Mouse (Mus musculus): ENCODE data around the gene Spag16. TPM values are rescaled to one million over a fixed set of nuclear protein-coding genes. Genes with fewer than 3 reads are reported as not detected.
"Not testable (repeated sequence)": the region's sequence is repeated elsewhere in the genome, so short reads cannot be mapped to it uniquely, and the experiment has no call there.

Spag16 gene
- polyA plus RNA-seq (2015; fragmentation: Nextera tagmentation; extraction: Ambion mirVana), result 0.17 and 0.19 TPM in 2 replicates

DNA sequence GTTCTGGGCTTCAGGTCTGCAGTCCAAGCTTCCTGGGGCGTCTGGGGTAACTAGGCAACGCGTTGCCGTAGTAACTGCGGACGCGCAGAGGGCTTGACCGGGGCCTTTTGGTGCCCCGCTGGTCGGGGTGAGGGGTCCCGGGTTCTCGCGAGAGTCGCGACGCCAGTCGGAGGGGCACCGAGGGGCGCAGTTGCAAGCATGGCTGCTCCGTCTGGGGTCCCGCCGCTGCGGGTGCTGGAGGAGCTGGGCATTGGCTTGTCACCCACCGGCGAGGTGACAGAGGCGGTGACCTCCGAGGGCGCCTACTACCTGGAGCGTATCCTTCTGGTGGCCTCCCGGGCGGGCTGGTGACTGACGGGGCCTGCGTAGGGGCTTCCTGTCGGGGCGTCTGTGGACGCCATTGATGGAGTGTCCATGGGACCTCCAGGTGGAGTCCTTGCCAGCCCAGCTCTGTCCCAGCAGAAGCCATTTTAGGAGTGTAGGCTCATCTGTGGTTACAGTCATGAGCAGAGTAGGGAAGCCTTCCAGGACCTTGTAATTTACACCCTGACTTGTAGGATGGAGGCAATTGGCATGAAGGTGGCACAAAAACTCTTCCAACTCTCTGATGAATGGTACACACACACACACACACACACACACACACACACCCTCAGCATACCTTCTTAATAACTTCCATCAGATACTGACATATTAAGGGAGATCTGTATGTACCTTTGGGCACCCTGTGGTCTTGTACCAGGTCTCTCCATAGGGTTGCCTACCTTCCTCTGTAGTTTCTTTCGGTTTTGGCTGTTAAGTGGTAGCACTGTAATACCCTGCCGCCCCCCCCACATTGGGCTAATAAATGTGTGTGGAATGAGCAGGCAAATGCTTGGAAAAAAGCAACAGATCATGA lies at the start of gene Spag16:
Gene Spag16 (plus strand): TSS at position 165 of the 898 bp plus-strand sequence.
- no peak within 1 kb of the TSS for H3K27ac ChIP-seq
- 9% methylated on average over 38 of the region's 38 CpGs for WGBS

DNA sequence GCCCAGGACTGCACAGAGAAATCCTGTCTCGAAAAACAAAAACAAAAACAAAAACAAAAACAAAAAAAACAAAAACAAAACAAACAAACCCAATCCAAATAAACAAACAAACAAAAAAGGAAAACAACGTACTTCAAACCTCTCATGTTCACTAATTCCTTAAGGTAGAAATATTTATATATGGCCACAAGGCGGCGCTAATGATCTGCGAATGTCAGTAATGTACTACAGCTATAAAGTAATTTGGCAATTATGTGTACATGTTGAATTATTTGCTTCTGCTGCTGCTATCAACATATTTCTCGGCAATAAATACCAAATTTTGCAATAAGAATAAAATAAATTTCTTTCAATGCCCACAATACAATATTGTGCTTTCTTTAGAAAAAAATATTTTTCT lies 41.6 kb upstream of the Spag16 start:
- H3K9me3 ChIP-seq, result no peaks in the 10 kb centered on the region
- H3K9ac ChIP-seq, result no peak overlapping the region
- no peak overlapping the region for H3K4me2 ChIP-seq
- H3K27me3 ChIP-seq, result no peaks in the 10 kb centered on the region
- H3K27ac ChIP-seq, result no peak overlapping the region
- no peaks in the 10 kb centered on the region for H3K4me1 ChIP-seq
- ATAC-seq (ENCODE audit: insufficient number of reproducible peaks, low FRiP score, low TSS enrichment, low read depth), result no peak
- H3K36me3 ChIP-seq, result no peaks in the 10 kb centered on the region
- no peak overlapping the region for H3K4me3 ChIP-seq
- 6% methylated on average over 6 of the region's 6 CpGs for WGBS

More for the DNA sequence above, at the start of gene Spag16:
- Histone ChIP-seq H3K4me3 (peak within 1 kb of the TSS; percentile 46), H3K36me3 (no peaks in the 10 kb centered on the region), H3K4me2 (peak within 1 kb of the TSS; percentile 76), H3K9ac (no peak within 1 kb of the TSS), H3K9me3 (no peaks in the 10 kb centered on the region), H3K4me1 (peaks cover 5% of the 10 kb centered on the region), H3K27me3 (no peaks in the 10 kb centered on the region)
- peak; percentile 44; the same call in 1 of the 2 replicates for ATAC-seq (ENCODE audit: insufficient number of reproducible peaks, low FRiP score, low TSS enrichment, low read depth)

GRCm38 (mm10) chr1:69786716-69787115 lies 40.1 kb upstream of the Spag16 start:
- H3K9me3 ChIP-seq, result no peaks in the 10 kb centered on the region
- no peaks in the 10 kb centered on the region for H3K4me1 ChIP-seq
- no peak overlapping the region for H3K9ac ChIP-seq
- no peaks in the 10 kb centered on the region for H3K27me3 ChIP-seq
- no peak overlapping the region for H3K27ac ChIP-seq
- H3K4me3 ChIP-seq, result no peak overlapping the region
- no peaks in the 10 kb centered on the region for H3K36me3 ChIP-seq
- 55% methylated on average over 6 of the region's 6 CpGs for WGBS
- H3K4me2 ChIP-seq, result no peak overlapping the region
- no peak for ATAC-seq (ENCODE audit: insufficient number of reproducible peaks, low FRiP score, low TSS enrichment, low read depth)

- Histone ChIP-seq H3K36me3 (no peaks in the 10 kb centered on the region), H3K9ac (no peak overlapping the region), H3K4me3 (no peak overlapping the region), H3K4me1 (no peaks in the 10 kb centered on the region), H3K9me3 (no peaks in the 10 kb centered on the region), H3K4me2 (no peak overlapping the region), H3K27ac (no peak overlapping the region), H3K27me3 (no peaks in the 10 kb centered on the region)
- no peak for ATAC-seq (ENCODE audit: insufficient number of reproducible peaks, low FRiP score, low TSS enrichment, low read depth)
- 37% methylated on average over 12 of the region's 12 CpGs for WGBS
Observed at GRCm38 (mm10) chr1:69787379-69787778, 39.4 kb upstream of the Spag16 start.

GRCm38 (mm10) chr1:69790337-69791250 lies 36.2 kb upstream of the Spag16 start:
- no peaks in the 10 kb centered on the region for H3K36me3 ChIP-seq
- 35% methylated on average over 28 of the region's 28 CpGs for WGBS
- no peak for ATAC-seq (ENCODE audit: insufficient number of reproducible peaks, low FRiP score, low TSS enrichment, low read depth)
- H3K4me3 ChIP-seq, result peak overlapping the region; percentile 24
- H3K27ac ChIP-seq, result no peak overlapping the region
- H3K9ac ChIP-seq, result no peak overlapping the region
- H3K4me1 ChIP-seq, result no peaks in the 10 kb centered on the region
- no peaks in the 10 kb centered on the region for H3K27me3 ChIP-seq
- peak overlapping the region; percentile 40 for H3K4me2 ChIP-seq
- no peaks in the 10 kb centered on the region for H3K9me3 ChIP-seq

- Histone ChIP-seq H3K36me3 (no peaks in the 10 kb centered on the region), H3K9me3 (no peaks in the 10 kb centered on the region), H3K27ac (no peak overlapping the region), H3K4me1 (no peaks in the 10 kb centered on the region), H3K27me3 (no peaks in the 10 kb centered on the region), H3K9ac (no peak overlapping the region), H3K4me2 (no peak overlapping the region), H3K4me3 (no peak overlapping the region)
- ATAC-seq (ENCODE audit: insufficient number of reproducible peaks, low FRiP score, low TSS enrichment, low read depth), result no peak
- WGBS, result 75% methylated on average over 7 of the region's 7 CpGs
Observed at GRCm38 (mm10) chr1:69798948-69799565, 27.7 kb upstream of the Spag16 start.

DNA sequence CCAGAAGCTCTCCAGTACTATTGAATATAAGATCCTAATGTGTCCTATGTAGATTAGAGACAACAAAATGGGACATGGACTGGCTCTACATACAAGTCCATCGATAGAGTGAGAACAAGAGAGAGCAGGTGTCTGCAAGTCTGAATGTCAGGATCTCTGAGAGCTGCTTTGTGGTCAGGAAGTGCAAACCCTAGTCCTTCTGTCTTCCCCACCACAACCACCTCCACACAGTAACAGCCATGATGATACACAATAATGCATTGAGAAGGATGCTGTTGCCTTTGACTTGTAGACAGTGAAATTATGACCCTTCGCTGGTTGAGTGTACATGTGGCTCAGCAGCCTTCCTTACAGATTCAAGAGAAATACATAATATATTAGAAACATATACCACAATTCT lies 16.6 kb upstream of the Spag16 start:
- H3K4me2 ChIP-seq, result no peak overlapping the region
- H3K4me3 ChIP-seq, result no peak overlapping the region
- H3K27me3 ChIP-seq, result no peaks in the 10 kb centered on the region
- no peak overlapping the region for H3K27ac ChIP-seq
- H3K9ac ChIP-seq, result no peak overlapping the region
- H3K4me1 ChIP-seq, result no peaks in the 10 kb centered on the region
- no peak for ATAC-seq (ENCODE audit: insufficient number of reproducible peaks, low FRiP score, low TSS enrichment, low read depth)
- WGBS, result 87% methylated on average over 2 of the region's 2 CpGs
- H3K9me3 ChIP-seq, result no peaks in the 10 kb centered on the region
- no peaks in the 10 kb centered on the region for H3K36me3 ChIP-seq

DNA sequence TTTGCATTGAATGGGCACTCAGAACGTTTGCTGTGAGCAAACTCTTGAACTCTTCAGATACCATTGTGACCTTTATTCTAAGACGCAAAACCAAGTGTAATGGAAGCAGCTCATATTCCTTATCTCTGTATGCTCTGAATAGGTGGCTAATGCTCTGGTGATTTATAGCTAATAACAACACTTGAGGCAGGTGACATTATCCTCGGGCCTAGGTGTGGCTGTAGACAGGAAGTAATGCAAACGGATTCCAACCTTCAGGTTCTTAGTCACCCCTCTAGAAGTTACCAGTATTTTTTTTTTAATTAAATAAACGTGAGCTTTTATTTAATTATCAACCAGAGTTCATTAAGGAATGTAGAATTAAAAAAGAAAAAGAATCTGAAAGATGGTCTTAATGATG lies 1.1 kb upstream of the Spag16 start:
- H3K4me2 ChIP-seq; H3K36me3 ChIP-seq; H3K4me3 ChIP-seq; H3K9ac ChIP-seq; ATAC-seq (ENCODE audit: insufficient number of reproducible peaks, low FRiP score, low TSS enrichment, low read depth); H3K4me1 ChIP-seq; H3K27ac ChIP-seq; H3K27me3 ChIP-seq; H3K9me3 ChIP-seq: not testable (repeated sequence)
- WGBS, result 60% methylated on average over 5 of the region's 5 CpGs

DNA sequence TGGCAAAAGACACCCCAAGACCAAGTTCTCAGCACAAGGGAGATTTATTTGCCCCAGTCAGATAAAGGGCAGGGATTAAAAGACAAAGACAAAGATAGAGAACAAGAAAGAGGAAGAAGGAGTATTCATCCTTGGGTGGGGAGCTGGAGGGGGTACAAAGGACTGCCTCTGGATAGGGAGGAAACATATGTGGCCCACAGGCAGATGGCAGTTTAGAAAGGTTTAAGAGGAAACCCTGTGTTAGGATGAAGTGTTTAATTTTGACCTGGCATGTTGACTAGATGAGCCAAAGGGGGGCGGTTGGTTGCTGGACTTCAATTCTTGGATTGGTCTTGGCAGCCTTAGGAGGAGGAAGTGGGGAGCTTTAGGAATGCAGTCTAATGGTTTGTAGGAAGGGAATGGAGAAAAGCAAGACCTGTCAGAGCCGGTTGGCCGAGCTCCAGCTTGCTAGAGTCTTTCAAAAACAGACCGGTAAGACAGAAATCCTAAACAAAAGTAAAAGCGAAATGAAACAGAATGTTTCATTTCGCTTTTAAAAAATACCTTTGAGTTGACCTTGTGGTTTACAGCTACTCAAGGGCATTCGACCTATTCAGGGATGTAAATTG lies 2.2 kb downstream of the Spag16 start:
- no peak overlapping the region for H3K9ac ChIP-seq
- WGBS, result 69% methylated on average over 7 of the region's 7 CpGs
- ATAC-seq (ENCODE audit: insufficient number of reproducible peaks, low FRiP score, low TSS enrichment, low read depth), result no peak
- H3K27me3 ChIP-seq, result no peaks in the 10 kb centered on the region
- H3K9me3 ChIP-seq, result no peaks in the 10 kb centered on the region
- no peak overlapping the region for H3K27ac ChIP-seq
- H3K4me3 ChIP-seq, result no peak overlapping the region
- peaks cover 5% of the 10 kb centered on the region for H3K4me1 ChIP-seq
- no peaks in the 10 kb centered on the region for H3K36me3 ChIP-seq
- H3K4me2 ChIP-seq, result no peak overlapping the region

- Histone ChIP-seq H3K9ac (no peak overlapping the region), H3K4me1 (peaks cover 5% of the 10 kb centered on the region), H3K27me3 (no peaks in the 10 kb centered on the region), H3K4me3 (no peak overlapping the region), H3K27ac (no peak overlapping the region), H3K4me2 (no peak overlapping the region), H3K36me3 (no peaks in the 10 kb centered on the region), H3K9me3 (no peaks in the 10 kb centered on the region)
- no peak for ATAC-seq (ENCODE audit: insufficient number of reproducible peaks, low FRiP score, low TSS enrichment, low read depth)
- 89% methylated on average over 1 of the region's 1 CpGs for WGBS
Observed at GRCm38 (mm10) chr1:69830586-69830985, 3.8 kb downstream of the Spag16 start.

GRCm38 (mm10) chr1:69831002-69831401 lies 4.2 kb downstream of the Spag16 start:
- Histone ChIP-seq H3K4me1 (peaks cover 5% of the 10 kb centered on the region), H3K9ac (no peak overlapping the region)
- 91% methylated on average over 2 of the region's 2 CpGs for WGBS

More at GRCm38 (mm10) chr1:69831002-69831401, 4.2 kb downstream of the Spag16 start:
- Histone ChIP-seq H3K9me3 (no peaks in the 10 kb centered on the region), H3K4me3 (no peak overlapping the region), H3K27me3 (no peaks in the 10 kb centered on the region), H3K36me3 (no peaks in the 10 kb centered on the region), H3K27ac (no peak overlapping the region), H3K4me2 (no peak overlapping the region)
- no peak for ATAC-seq (ENCODE audit: insufficient number of reproducible peaks, low FRiP score, low TSS enrichment, low read depth)
